Mouse (Mus musculus) CD4-positive naive resting alpha-beta T cell, adult 76 days (primary cell): ENCODE data around the gene Crebbp. TPM values are rescaled to one million over a fixed set of nuclear protein-coding genes. Genes with fewer than 3 reads are reported as not detected.

Source experiments
- total RNA-seq: library from RNA; stranded (reverse); gene quantifications from one replicate; pipeline ENCODE4 v1.2.4, GENCODE M21; 2023

The Crebbp gene
- total RNA-seq: 169 TPM

GRCm38 (mm10) chr16:4213799-4214551 lies at the start of gene Crebbp:
Gene Crebbp (minus strand): TSS chr16:4213997.

GRCm38 (mm10) chr16:4077384-4078061 lies 136.3 kb downstream of the Crebbp start, which contains the start of gene Trap1:
Gene Trap1 (minus strand): TSS chr16:4077827.

GRCm38 (mm10) chr16:4036807-4037206 lies 177.0 kb downstream of the Crebbp start, which contains the start of gene Dnase1:
Gene Dnase1 (plus strand): TSS chr16:4036942.

Other genes with a start within 250 kb of the Crebbp start
- gene Nlrc3, start 237.4 kb downstream of the Crebbp start, total RNA-seq: 76.5 TPM
- gene Slx4, start 210.2 kb downstream of the Crebbp start, total RNA-seq: 56.4 TPM
- not detected for gene Dnase1, start 177.1 kb downstream of the Crebbp start, total RNA-seq
- gene Trap1, start 136.2 kb downstream of the Crebbp start, total RNA-seq: 73.5 TPM
- gene Adcy9, start 206.5 kb upstream of the Crebbp start, total RNA-seq: 2.4 TPM